In the genomic region with DNA sequence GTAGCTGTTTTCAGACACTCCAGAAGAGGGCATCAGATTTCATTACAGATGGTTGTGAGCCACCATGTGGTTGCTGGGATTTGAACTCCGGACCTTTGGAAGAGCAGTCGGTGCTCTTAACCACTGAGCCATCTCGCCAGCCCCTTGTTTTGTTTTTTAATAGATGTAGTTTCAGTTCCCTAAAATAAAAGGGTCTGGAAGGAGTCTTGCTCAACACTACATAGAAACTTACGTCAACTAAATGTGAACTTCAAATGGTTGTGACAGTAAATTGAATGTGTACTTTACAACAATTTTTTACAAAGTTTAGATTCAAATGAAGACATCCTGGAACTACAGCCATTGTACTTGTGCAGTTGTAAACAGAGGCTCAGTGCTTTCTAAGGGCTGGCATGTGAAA, we compare ENCODE assay signal across 9 mouse cellular contexts. TPM values are rescaled to one million over a fixed set of nuclear protein-coding genes. Genes with fewer than 3 reads are reported as not detected.
"Had no signal": no experiment of that assay in that cellular context is flagged by ENCODE, and none has a peak within 500 bp of the region (broad histone marks: within the 10 kb centered on the region; RNA-seq: fewer than 3 reads in every experiment).

No protein-coding gene starts in this region.

RNA-seq across cellular contexts. Expression of gene Chrm5, which starts 32.5 kb away (rescaled TPM):
- polyA plus RNA-seq: intestine, embryonic 16.5 days; limb, embryonic 12.5 days; liver, embryonic 11.5 days; liver, embryonic 14.5 days; lung, embryonic 15.5 days; myocyte; small intestine, adult 2 months; stomach, embryonic 15.5 days; thymus, postnatal 0 days had no signal
